Mouse (Mus musculus): ENCODE measurements around the gene Anks1. TPM values are rescaled to one million over a fixed set of nuclear protein-coding genes. Genes with fewer than 3 reads are reported as not detected.

Gene Anks1
- polyA plus RNA-seq, 1 experiment from 2014 or later = 15.3 TPM

GRCm38 (mm10) chr17:28100669-28101068, 191.6 kb downstream of the Anks1 start:
- H3K9ac ChIP-seq (ENCODE audit: low read length) = no peak overlapping the region
- ATAC-seq (ENCODE audit: insufficient read depth, low FRiP score) = no peak
- 0 out of 2 replicates have a peak, but pooled peaks cover 3% of the 10 kb centered on the region for H3K9me3 ChIP-seq (replicated peaks; ENCODE audit: control insufficient read depth, low read length)
- WGBS = 90% methylated on average over 1 of the region's 1 CpGs
- H3K4me3 ChIP-seq (replicated peaks; ENCODE audit: low read length) = no peak overlapping the region
- no peaks in the 10 kb centered on the region for H3K27me3 ChIP-seq (ENCODE audit: control insufficient read depth, insufficient read depth, low read length)
- no peaks in the 10 kb centered on the region; the same call in 1 of the 2 replicates for H3K4me1 ChIP-seq (ENCODE audit: control insufficient read depth, insufficient read depth, low read length)
- H3K36me3 ChIP-seq (ENCODE audit: control insufficient read depth, insufficient read depth, low read length) = no peaks in the 10 kb centered on the region
- no peak overlapping the region for H3K4me2 ChIP-seq (ENCODE audit: low read depth, low read length)
- H3K27ac ChIP-seq (ENCODE audit: low read length) = no peak overlapping the region

GRCm38 (mm10) chr17:28101284-28101887, 192.3 kb downstream of the Anks1 start:
- 43% methylated on average over 12 of the region's 12 CpGs for WGBS
- no peak for ATAC-seq (ENCODE audit: insufficient read depth, low FRiP score)
- H3K27ac ChIP-seq (ENCODE audit: low read length) = no peak overlapping the region

DNA sequence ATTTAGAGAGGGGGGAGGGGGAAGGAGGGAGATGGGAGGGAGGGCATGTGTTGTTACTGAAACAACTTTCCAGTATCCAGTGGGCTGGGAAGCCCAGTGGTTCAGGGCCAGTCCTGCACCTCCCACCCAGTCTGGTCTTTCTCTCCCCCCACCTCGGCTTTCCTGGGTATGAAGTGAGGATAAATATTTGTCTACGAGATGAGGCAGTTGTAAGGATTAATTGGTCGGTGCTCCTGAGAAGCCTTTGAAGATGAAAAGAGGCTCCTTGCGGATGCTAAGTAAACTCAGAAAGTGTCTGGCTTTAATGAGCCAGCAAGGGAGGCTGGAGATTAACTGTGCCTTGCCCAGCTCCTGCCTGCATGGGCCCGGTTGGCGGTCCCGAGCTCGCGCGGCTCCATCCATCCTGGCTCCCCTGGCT, 192.8 kb downstream of the Anks1 start:
- Histone ChIP-seq H3K27ac (ENCODE audit: low read length) (no peak overlapping the region), H3K9ac (ENCODE audit: low read length) (no peak overlapping the region), H3K9me3 (replicated peaks; ENCODE audit: control insufficient read depth, low read length) (0 out of 2 replicates have a peak, but pooled peaks cover 3% of the 10 kb centered on the region), H3K4me3 (replicated peaks; ENCODE audit: low read length) (no peak overlapping the region), H3K27me3 (ENCODE audit: control insufficient read depth, insufficient read depth, low read length) (no peaks in the 10 kb centered on the region), H3K36me3 (ENCODE audit: control insufficient read depth, insufficient read depth, low read length) (no peaks in the 10 kb centered on the region), H3K4me1 (ENCODE audit: control insufficient read depth, insufficient read depth, low read length) (no peaks in the 10 kb centered on the region; the same call in 1 of the 2 replicates), H3K4me2 (ENCODE audit: low read depth, low read length) (no peak overlapping the region)
- whole genome bisulfite sequencing = 23% methylated on average over 10 of the region's 10 CpGs
- no peak for ATAC-seq (ENCODE audit: insufficient read depth, low FRiP score)

More at GRCm38 (mm10) chr17:28101284-28101887, 192.3 kb downstream of the Anks1 start:
- 0 out of 2 replicates have a peak, but pooled peaks cover 3% of the 10 kb centered on the region for H3K9me3 ChIP-seq (replicated peaks; ENCODE audit: control insufficient read depth, low read length)
- H3K4me3 ChIP-seq (replicated peaks; ENCODE audit: low read length) = no peak overlapping the region
- H3K27me3 ChIP-seq (ENCODE audit: control insufficient read depth, insufficient read depth, low read length) = no peaks in the 10 kb centered on the region
- no peaks in the 10 kb centered on the region; the same call in 1 of the 2 replicates for H3K4me1 ChIP-seq (ENCODE audit: control insufficient read depth, insufficient read depth, low read length)
- H3K36me3 ChIP-seq (ENCODE audit: control insufficient read depth, insufficient read depth, low read length) = no peaks in the 10 kb centered on the region
- H3K4me2 ChIP-seq (ENCODE audit: low read depth, low read length) = no peak overlapping the region
- no peak overlapping the region for H3K9ac ChIP-seq (ENCODE audit: low read length)

- Histone ChIP-seq H3K36me3 (ENCODE audit: control insufficient read depth, insufficient read depth, low read length) (no peaks in the 10 kb centered on the region), H3K4me3 (replicated peaks; ENCODE audit: low read length) (no peak overlapping the region), H3K27me3 (ENCODE audit: control insufficient read depth, insufficient read depth, low read length) (no peaks in the 10 kb centered on the region), H3K27ac (ENCODE audit: low read length) (no peak overlapping the region), H3K4me2 (ENCODE audit: low read depth, low read length) (no peak overlapping the region), H3K9ac (ENCODE audit: low read length) (no peak overlapping the region), H3K4me1 (ENCODE audit: control insufficient read depth, insufficient read depth, low read length) (no peaks in the 10 kb centered on the region), H3K9me3 (replicated peaks; ENCODE audit: control insufficient read depth, low read length) (0 out of 2 replicates have a peak, but pooled peaks cover 3% of the 10 kb centered on the region)
- ATAC-seq (ENCODE audit: insufficient read depth, low FRiP score) = no peak
- WGBS = 72% methylated on average over 6 of the region's 6 CpGs
Measured at GRCm38 (mm10) chr17:28104416-28104815, 195.3 kb downstream of the Anks1 start.

- H3K4me1 ChIP-seq (ENCODE audit: control insufficient read depth, insufficient read depth, low read length) = no peaks in the 10 kb centered on the region
- H3K9ac ChIP-seq (ENCODE audit: low read length) = no peak overlapping the region
- no peak for ATAC-seq (ENCODE audit: insufficient read depth, low FRiP score)
- no peak overlapping the region for H3K4me2 ChIP-seq (ENCODE audit: low read depth, low read length)
- H3K4me3 ChIP-seq (replicated peaks; ENCODE audit: low read length) = no peak overlapping the region
- no peaks in the 10 kb centered on the region for H3K27me3 ChIP-seq (ENCODE audit: control insufficient read depth, insufficient read depth, low read length)
- no peaks in the 10 kb centered on the region for H3K36me3 ChIP-seq (ENCODE audit: control insufficient read depth, insufficient read depth, low read length)
- H3K9me3 ChIP-seq (replicated peaks; ENCODE audit: control insufficient read depth, low read length) = no peaks in the 10 kb centered on the region
- 77% methylated on average over 6 of the region's 6 CpGs for WGBS
- H3K27ac ChIP-seq (ENCODE audit: low read length) = no peak overlapping the region
Measured at GRCm38 (mm10) chr17:28106352-28106751, 197.2 kb downstream of the Anks1 start.

DNA sequence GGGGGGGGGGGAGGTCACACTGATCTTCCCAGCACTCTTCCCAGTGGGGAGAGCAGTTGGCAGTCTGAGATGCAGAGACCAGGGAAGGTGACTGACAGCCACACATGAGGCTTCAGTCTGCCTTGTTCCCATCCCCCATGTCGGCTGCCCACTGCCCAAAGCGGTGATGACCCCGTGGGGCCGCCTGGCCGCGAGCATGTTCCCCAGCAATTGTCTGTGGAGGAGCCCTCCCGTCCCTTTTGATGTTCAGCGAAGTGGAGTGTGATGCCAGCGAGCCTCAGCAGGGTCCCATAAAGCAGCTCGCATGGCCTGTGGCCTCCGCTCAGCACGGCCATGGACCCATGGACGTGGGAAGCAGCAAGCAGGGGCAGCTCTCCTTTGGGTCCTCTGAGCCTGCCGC, 198.2 kb downstream of the Anks1 start:
- no peaks in the 10 kb centered on the region for H3K4me1 ChIP-seq (ENCODE audit: control insufficient read depth, insufficient read depth, low read length)
- no peaks in the 10 kb centered on the region for H3K9me3 ChIP-seq (replicated peaks; ENCODE audit: control insufficient read depth, low read length)
- no peak overlapping the region for H3K27ac ChIP-seq (ENCODE audit: low read length)
- ATAC-seq (ENCODE audit: insufficient read depth, low FRiP score) = no peak
- WGBS = 28% methylated on average over 14 of the region's 14 CpGs
- no peak overlapping the region for H3K4me2 ChIP-seq (ENCODE audit: low read depth, low read length)
- no peak overlapping the region for H3K4me3 ChIP-seq (replicated peaks; ENCODE audit: low read length)
- H3K36me3 ChIP-seq (ENCODE audit: control insufficient read depth, insufficient read depth, low read length) = no peaks in the 10 kb centered on the region
- no peaks in the 10 kb centered on the region for H3K27me3 ChIP-seq (ENCODE audit: control insufficient read depth, insufficient read depth, low read length)
- H3K9ac ChIP-seq (ENCODE audit: low read length) = no peak overlapping the region

DNA sequence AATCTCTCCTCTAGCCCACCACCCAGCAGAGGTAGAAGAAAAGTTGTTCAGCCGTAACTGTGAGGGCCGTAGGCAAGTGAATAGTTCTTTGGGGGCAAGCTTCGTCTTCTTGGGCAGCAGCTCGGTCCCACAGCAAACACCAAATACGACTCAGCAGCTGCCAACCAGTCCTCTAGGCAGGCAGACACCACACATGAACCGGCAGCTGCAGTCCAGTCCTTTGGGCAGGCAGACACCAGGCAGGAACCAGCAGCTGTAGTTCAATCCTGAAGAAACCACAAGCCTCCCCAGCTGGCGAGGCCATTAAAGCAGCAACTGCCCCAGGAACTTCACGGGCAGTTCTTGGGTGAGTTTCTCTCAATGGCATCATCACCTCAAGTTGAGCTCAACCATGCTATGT, 203.2 kb downstream of the Anks1 start:
- no peaks in the 10 kb centered on the region for H3K9me3 ChIP-seq (replicated peaks; ENCODE audit: control insufficient read depth, low read length)
- 85% methylated on average over 8 of the region's 8 CpGs for WGBS
- no peaks in the 10 kb centered on the region for H3K36me3 ChIP-seq (ENCODE audit: control insufficient read depth, insufficient read depth, low read length)
- H3K4me2 ChIP-seq (ENCODE audit: low read depth, low read length) = no peak overlapping the region
- no peaks in the 10 kb centered on the region for H3K4me1 ChIP-seq (ENCODE audit: control insufficient read depth, insufficient read depth, low read length)
- H3K27ac ChIP-seq (ENCODE audit: low read length) = no peak overlapping the region
- H3K4me3 ChIP-seq (replicated peaks; ENCODE audit: low read length) = no peak overlapping the region
- no peaks in the 10 kb centered on the region for H3K27me3 ChIP-seq (ENCODE audit: control insufficient read depth, insufficient read depth, low read length)
- ATAC-seq (ENCODE audit: insufficient read depth, low FRiP score) = no peak
- no peak overlapping the region for H3K9ac ChIP-seq (ENCODE audit: low read length)

Other genes with a start within 250 kb of the Anks1 start
- gene Spdef, start 180.4 kb upstream of the Anks1 start, polyA plus RNA-seq (2015; fragmentation: Nextera tagmentation; extraction: Ambion mirVana) = 22.5 and 28.4 TPM in 2 replicates
- gene D17Wsu92e, start 88.7 kb upstream of the Anks1 start, polyA plus RNA-seq (2015; fragmentation: Nextera tagmentation; extraction: Ambion mirVana) = 21.2 and 23.3 TPM in 2 replicates
- 228 and 245 TPM in 2 replicates for gene Snrpc, start 71.2 kb upstream of the Anks1 start, polyA plus RNA-seq (2015; fragmentation: Nextera tagmentation; extraction: Ambion mirVana)
- gene Uhrf1bp1, start 52.9 kb upstream of the Anks1 start, polyA plus RNA-seq (2015; fragmentation: Nextera tagmentation; extraction: Ambion mirVana) = 4.4 and 5.9 TPM in 2 replicates
- gene Taf11, start 538 bp downstream of the Anks1 start, polyA plus RNA-seq (2015; fragmentation: Nextera tagmentation; extraction: Ambion mirVana) = 50.9 and 57.8 TPM in 2 replicates
- gene Tcp11, start 171.3 kb downstream of the Anks1 start, polyA plus RNA-seq (2015; fragmentation: Nextera tagmentation; extraction: Ambion mirVana) = 1.1 and 1.9 TPM in 2 replicates
- 1.3 and 2.5 TPM in 2 replicates for gene Scube3, start 232.8 kb downstream of the Anks1 start, polyA plus RNA-seq (2015; fragmentation: Nextera tagmentation; extraction: Ambion mirVana)